Mouse (Mus musculus) megakaryocyte, embryonic 14.5 days (primary cell): ENCODE data around the gene Bag5.

Source experiments
- FLI1 ChIP-seq: IDR thresholded peaks from 2 replicates; pipeline ENCODE4 v1.6.1; 2012; ENCODE audit warnings: low read length, inconsistent platforms, mixed read lengths
- GATA1 ChIP-seq: IDR thresholded peaks from 3 replicates; pipeline ENCODE4 v1.6.1; 2012; ENCODE audit warnings: mixed read lengths, low read length, inconsistent platforms, borderline replicate concordance

DNA sequence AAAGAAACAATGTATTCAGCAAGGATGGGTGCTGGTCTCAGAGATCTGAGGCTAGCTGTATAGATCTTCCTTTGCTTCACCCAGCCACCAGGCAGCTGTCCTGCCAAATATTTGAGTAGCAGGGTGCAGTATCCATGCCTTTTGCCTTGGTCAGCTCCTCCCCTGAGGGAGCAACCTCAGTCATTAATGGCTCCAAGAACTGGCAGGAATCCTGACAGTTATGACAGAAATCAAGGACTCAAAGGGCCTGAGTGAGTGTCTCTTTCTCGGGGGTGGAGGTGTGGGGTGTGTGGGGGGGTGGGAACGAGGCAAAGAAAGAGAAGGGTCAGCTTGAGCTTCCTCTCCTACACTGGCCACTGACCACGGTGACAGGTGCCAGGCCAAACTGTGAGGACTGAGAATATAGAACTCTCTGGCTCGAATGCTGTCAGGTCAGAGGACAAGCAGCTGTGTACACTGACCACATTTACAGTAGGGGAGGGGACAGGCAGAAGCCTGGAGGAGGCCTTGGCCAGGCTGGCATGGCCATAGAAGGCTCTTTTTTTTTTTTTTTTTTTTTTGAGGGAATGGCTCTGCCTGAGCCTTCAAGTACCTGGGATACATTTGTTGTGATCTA is 43.1 kb upstream of the Bag5 start:
- TF ChIP-seq GATA1 (no peak), FLI1 (no peak)
